Mouse (Mus musculus): Measurements from ENCODE around the gene Negr1. TPM values are rescaled to one million over a fixed set of nuclear protein-coding genes. Genes with fewer than 3 reads are reported as not detected.

The Negr1 gene
- polyA plus RNA-seq, 1 experiment from 2014 or later: 4.2 TPM

DNA sequence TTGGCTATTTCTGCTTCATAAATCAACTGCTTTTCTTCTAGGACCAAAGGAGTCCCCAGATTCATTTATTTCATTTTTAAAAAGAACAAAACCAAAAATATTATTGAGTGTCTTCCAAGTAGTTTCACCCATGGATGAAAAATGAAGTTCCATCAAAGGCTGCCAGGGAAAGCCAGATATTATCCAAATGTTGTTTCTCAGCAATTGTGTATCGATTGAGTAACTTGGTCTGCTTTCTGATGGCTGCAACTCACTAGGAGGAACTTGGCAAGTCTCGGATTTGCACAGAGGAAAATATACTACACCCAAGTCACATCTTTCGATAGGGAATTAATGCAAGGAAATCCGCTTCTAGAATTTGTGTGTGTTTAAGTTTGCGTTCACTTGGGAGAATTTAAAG is 363.5 kb downstream of the Negr1 start:
- H3K36me3 ChIP-seq (ENCODE audit: control insufficient read depth, insufficient read depth, low read length): no peaks in the 10 kb centered on the region
- H3K9me3 ChIP-seq (ENCODE audit: control insufficient read depth, low read length): no peaks in the 10 kb centered on the region
- no peaks in the 10 kb centered on the region for H3K27me3 ChIP-seq (ENCODE audit: control insufficient read depth, insufficient read depth, low read length)
- no peak for DNase-seq (ENCODE audit: low spot score)
- H3K4me1 ChIP-seq (ENCODE audit: control insufficient read depth, insufficient read depth, low read length): no peaks in the 10 kb centered on the region
- WGBS: 93% methylated on average over 5 of the region's 5 CpGs
- no peak overlapping the region for H3K4me2 ChIP-seq (ENCODE audit: low read depth)
- no peak for ATAC-seq (ENCODE audit: insufficient read depth, low FRiP score, low TSS enrichment)
- H3K9ac ChIP-seq (ENCODE audit: low read length): no peak overlapping the region
- no peak overlapping the region for H3K4me3 ChIP-seq (ENCODE audit: low read depth, low read length)
- no peak overlapping the region for H3K27ac ChIP-seq (ENCODE audit: low read depth, low read length)

DNA sequence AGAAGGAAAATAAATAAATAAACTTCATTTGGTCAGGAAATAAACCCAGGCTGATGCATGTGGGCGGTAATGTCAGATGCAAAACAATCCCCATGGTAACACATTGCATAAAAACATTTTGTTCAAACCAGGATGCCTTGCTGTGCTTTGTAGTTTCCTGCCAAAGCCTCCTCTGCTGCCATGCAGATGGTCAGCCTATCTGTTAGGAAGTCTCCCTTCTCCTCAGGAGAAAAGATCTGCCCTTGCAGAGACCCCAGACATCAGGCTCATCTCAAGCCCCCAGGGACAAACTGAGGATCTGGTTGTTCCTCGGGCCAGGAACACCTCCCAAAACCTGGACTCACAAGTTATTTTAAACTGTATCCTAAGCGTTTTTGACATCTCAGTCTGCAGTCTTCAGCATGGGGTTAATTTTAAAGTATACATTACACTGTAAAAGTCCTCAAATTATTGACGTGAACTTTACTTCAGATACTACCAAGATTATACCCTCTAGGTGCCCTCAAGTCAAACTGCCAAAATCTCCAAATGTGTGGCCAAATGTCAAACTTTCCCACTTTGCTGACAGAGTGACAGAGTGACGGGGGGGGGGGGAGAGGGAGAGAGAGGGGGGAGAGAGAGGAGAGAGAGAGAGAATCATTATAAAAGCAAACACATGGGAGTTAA is 366.9 kb downstream of the Negr1 start:
- H3K4me2 ChIP-seq (ENCODE audit: low read depth): no peak overlapping the region
- no peak overlapping the region for H3K27ac ChIP-seq (ENCODE audit: low read depth, low read length)
- H3K4me1 ChIP-seq (ENCODE audit: control insufficient read depth, insufficient read depth, low read length): no peaks in the 10 kb centered on the region
- H3K4me3 ChIP-seq (ENCODE audit: low read depth, low read length): no peak overlapping the region
- DNase-seq (ENCODE audit: low spot score) (no peak), ATAC-seq (ENCODE audit: insufficient read depth, low FRiP score, low TSS enrichment) (no peak)
- H3K9me3 ChIP-seq (ENCODE audit: control insufficient read depth, low read length): no peaks in the 10 kb centered on the region
- no peaks in the 10 kb centered on the region for H3K27me3 ChIP-seq (ENCODE audit: control insufficient read depth, insufficient read depth, low read length)
- WGBS: 71% methylated on average over 5 of the region's 5 CpGs
- no peaks in the 10 kb centered on the region for H3K36me3 ChIP-seq (ENCODE audit: control insufficient read depth, insufficient read depth, low read length)
- H3K9ac ChIP-seq (ENCODE audit: low read length): no peak overlapping the region

DNA sequence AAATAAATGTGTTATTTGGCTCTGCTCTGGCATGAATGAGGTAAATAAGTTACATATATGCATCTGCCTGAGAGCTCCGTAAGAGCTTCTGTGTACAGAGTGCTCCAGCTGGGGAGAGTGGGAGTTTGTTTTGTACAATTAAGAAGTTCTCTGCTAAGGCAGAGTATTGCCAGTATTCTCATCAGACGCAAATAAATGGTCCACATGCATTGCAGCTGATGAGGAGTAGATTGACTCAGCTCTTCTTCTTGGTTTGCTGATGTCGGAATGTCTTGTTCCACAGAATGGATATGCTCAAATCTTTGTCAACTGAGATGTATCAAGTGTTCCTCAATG is 367.4 kb downstream of the Negr1 start:
- 88% methylated on average over 3 of the region's 3 CpGs for WGBS
- no peak for DNase-seq (ENCODE audit: low spot score)
- no peak overlapping the region for H3K4me3 ChIP-seq (ENCODE audit: low read depth, low read length)
- H3K9ac ChIP-seq (ENCODE audit: low read length): no peak overlapping the region
- ATAC-seq (ENCODE audit: insufficient read depth, low FRiP score, low TSS enrichment): no peak
- H3K4me1 ChIP-seq (ENCODE audit: control insufficient read depth, insufficient read depth, low read length): no peaks in the 10 kb centered on the region
- H3K4me2 ChIP-seq (ENCODE audit: low read depth): no peak overlapping the region
- H3K27ac ChIP-seq (ENCODE audit: low read depth, low read length): no peak overlapping the region
- no peaks in the 10 kb centered on the region for H3K9me3 ChIP-seq (ENCODE audit: control insufficient read depth, low read length)
- no peaks in the 10 kb centered on the region for H3K36me3 ChIP-seq (ENCODE audit: control insufficient read depth, insufficient read depth, low read length)
- no peaks in the 10 kb centered on the region for H3K27me3 ChIP-seq (ENCODE audit: control insufficient read depth, insufficient read depth, low read length)

DNA sequence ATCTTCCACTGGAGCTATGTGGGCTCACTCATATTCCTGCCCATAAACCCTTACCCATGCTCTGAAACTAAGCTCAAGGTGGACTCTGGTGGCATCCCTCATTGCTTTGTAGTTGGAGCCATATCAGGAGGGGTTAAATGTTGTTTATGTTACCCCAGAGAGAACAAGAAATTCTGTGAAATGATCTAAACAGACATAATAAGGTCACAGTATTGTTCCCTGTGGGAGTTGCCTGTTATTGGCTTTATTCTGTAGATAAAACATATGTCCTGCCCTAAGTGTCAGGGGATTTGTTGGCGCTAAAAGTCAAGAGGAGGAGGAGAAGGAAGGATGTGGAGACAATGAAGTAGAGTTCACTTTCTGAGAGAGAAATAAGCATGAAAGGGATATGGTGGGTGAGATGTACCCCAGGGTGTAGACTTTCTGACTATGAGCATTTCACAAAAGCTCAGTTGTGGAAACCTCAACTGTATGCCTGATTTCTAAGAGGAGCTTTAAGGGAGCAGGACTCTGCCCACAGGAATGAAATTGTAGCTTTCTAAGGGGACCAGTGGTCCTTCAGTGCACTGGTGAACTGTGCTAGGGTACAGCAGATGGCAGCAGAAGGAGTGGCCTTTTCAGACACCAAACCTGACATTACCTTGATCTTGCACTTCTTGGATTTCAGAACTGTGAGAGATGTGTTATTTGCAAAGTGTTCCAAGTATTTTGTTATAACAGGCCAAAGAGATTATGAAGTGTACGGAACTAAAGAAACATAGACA is 368.3 kb downstream of the Negr1 start:
- Histone ChIP-seq H3K27ac (ENCODE audit: low read depth, low read length) (no peak overlapping the region), H3K4me1 (ENCODE audit: control insufficient read depth, insufficient read depth, low read length) (no peaks in the 10 kb centered on the region), H3K36me3 (ENCODE audit: control insufficient read depth, insufficient read depth, low read length) (no peaks in the 10 kb centered on the region), H3K4me2 (ENCODE audit: low read depth) (no peak overlapping the region), H3K9me3 (ENCODE audit: control insufficient read depth, low read length) (no peaks in the 10 kb centered on the region), H3K9ac (ENCODE audit: low read length) (no peak overlapping the region), H3K27me3 (ENCODE audit: control insufficient read depth, insufficient read depth, low read length) (no peaks in the 10 kb centered on the region), H3K4me3 (ENCODE audit: low read depth, low read length) (no peak overlapping the region)
- 94% methylated on average over 2 of the region's 2 CpGs for WGBS
- no peak for ATAC-seq (ENCODE audit: insufficient read depth, low FRiP score, low TSS enrichment)
- no peak for DNase-seq (ENCODE audit: low spot score)

DNA sequence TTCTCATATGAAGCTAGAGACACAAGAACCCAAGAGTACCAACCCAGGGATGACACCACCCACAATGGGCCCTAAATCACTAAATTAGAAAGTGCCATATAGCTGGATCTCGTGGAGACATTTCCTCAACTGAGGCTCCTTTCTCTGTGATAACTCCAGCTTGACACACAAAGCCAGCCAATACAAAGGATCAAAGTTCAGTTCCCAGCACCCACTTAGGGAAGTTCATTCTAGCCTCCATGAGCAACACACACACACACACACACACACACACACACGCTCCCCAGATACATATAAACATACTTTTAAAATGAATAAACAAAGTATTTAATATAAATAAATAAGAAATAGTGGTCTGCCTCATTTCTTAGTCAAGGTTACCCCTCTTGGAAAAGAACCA is 369.4 kb downstream of the Negr1 start:
- Histone ChIP-seq H3K36me3 (ENCODE audit: control insufficient read depth, insufficient read depth, low read length) (no peaks in the 10 kb centered on the region), H3K9me3 (ENCODE audit: control insufficient read depth, low read length) (no peaks in the 10 kb centered on the region), H3K4me2 (ENCODE audit: low read depth) (no peak overlapping the region), H3K4me3 (ENCODE audit: low read depth, low read length) (no peak overlapping the region), H3K27ac (ENCODE audit: low read depth, low read length) (no peak overlapping the region), H3K9ac (ENCODE audit: low read length) (no peak overlapping the region), H3K4me1 (ENCODE audit: control insufficient read depth, insufficient read depth, low read length) (no peaks in the 10 kb centered on the region), H3K27me3 (ENCODE audit: control insufficient read depth, insufficient read depth, low read length) (no peaks in the 10 kb centered on the region)
- DNase-seq (ENCODE audit: low spot score): no peak
- 86% methylated on average over 2 of the region's 2 CpGs for WGBS
- ATAC-seq (ENCODE audit: insufficient read depth, low FRiP score, low TSS enrichment): no peak

DNA sequence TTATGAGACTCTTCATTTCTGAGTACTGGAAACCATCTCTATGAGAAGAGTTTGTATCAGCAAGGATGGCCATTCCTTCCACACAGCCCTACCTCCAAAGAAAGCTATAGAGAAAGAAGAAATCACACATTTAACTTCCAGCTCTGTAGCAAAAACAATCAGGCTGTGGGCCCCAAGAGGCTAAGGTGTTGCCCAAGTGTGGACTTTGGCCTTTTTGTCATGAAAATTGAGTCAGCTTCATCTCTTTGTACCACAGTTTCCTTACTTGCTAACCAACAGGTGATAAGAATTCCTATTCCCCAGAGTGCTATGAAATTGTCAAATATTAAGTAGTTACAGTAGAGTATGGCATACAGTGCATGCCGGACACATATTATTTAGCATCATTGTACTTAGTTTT is 369.9 kb downstream of the Negr1 start:
- Histone ChIP-seq H3K9ac (ENCODE audit: low read length) (no peak overlapping the region), H3K27me3 (ENCODE audit: control insufficient read depth, insufficient read depth, low read length) (no peaks in the 10 kb centered on the region), H3K36me3 (ENCODE audit: control insufficient read depth, insufficient read depth, low read length) (no peaks in the 10 kb centered on the region), H3K4me3 (ENCODE audit: low read depth, low read length) (no peak overlapping the region), H3K27ac (ENCODE audit: low read depth, low read length) (no peak overlapping the region), H3K9me3 (ENCODE audit: control insufficient read depth, low read length) (no peaks in the 10 kb centered on the region), H3K4me1 (ENCODE audit: control insufficient read depth, insufficient read depth, low read length) (no peaks in the 10 kb centered on the region), H3K4me2 (ENCODE audit: low read depth) (no peak overlapping the region)
- WGBS: 97% methylated on average over 1 of the region's 1 CpGs
- ATAC-seq (ENCODE audit: insufficient read depth, low FRiP score, low TSS enrichment): no peak
- no peak for DNase-seq (ENCODE audit: low spot score)

DNA sequence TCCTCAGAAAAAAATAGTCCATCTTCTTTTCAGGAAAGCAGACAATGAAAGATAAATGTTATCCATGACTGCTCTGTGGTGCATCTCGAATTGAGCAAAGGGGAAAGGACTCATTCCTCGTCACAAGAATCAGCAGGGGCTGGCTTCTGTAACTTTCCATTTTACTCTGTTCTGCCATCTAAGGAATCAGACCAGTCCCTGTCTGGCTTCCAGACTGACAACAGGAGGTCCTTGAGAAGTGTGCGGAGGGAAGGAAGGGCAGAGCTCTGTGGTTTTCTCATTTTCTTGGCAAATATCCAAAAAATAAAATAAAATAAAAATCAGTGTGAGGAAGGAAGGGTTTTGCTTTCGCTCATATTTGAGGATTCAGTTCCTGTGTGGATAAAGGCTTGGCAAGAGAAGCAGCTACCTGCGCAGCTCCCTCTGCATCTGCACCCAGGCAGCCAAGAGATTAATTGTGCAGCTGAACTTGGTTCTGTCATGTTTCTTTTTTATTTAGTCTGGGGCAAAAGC is 373.2 kb downstream of the Negr1 start:
- Histone ChIP-seq H3K9ac (ENCODE audit: low read length) (no peak overlapping the region), H3K36me3 (ENCODE audit: control insufficient read depth, insufficient read depth, low read length) (no peaks in the 10 kb centered on the region), H3K4me2 (ENCODE audit: low read depth) (no peak overlapping the region), H3K27me3 (ENCODE audit: control insufficient read depth, insufficient read depth, low read length) (no peaks in the 10 kb centered on the region), H3K4me1 (ENCODE audit: control insufficient read depth, insufficient read depth, low read length) (peaks cover 3% of the 10 kb centered on the region; the same call in 1 of the 2 replicates), H3K9me3 (ENCODE audit: control insufficient read depth, low read length) (no peaks in the 10 kb centered on the region), H3K27ac (ENCODE audit: low read depth, low read length) (no peak overlapping the region), H3K4me3 (ENCODE audit: low read depth, low read length) (no peak overlapping the region)
- no peak for DNase-seq (ENCODE audit: low spot score)
- no peak for ATAC-seq (ENCODE audit: insufficient read depth, low FRiP score, low TSS enrichment)
- WGBS: 61% methylated on average over 5 of the region's 5 CpGs

DNA sequence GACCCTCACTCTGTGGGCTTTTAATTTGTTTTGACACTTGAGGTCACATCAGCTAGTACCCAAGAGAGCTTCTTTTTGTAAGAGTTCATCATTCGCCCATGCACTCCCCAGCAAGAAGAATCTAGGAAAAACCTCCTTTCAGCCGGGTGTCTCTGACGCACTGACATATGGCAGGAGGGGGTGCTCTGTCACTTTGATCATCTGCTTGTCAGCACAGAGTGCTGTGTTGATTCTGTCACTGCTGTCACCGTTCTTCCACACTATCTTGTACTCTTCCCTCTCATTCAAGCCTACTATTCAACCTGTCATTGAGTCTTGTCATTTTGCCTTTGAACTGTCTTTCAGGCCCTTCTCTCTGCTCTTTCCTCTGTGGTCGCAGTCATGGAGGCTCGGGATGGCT is 385.8 kb downstream of the Negr1 start:
- Histone ChIP-seq H3K4me1 (ENCODE audit: control insufficient read depth, insufficient read depth, low read length) (no peaks in the 10 kb centered on the region), H3K9ac (ENCODE audit: low read length) (no peak overlapping the region), H3K27ac (ENCODE audit: low read depth, low read length) (no peak overlapping the region), H3K36me3 (ENCODE audit: control insufficient read depth, insufficient read depth, low read length) (no peaks in the 10 kb centered on the region), H3K4me3 (ENCODE audit: low read depth, low read length) (no peak overlapping the region), H3K4me2 (ENCODE audit: low read depth) (no peak overlapping the region), H3K9me3 (ENCODE audit: control insufficient read depth, low read length) (no peaks in the 10 kb centered on the region), H3K27me3 (ENCODE audit: control insufficient read depth, insufficient read depth, low read length) (no peaks in the 10 kb centered on the region)
- ATAC-seq (ENCODE audit: insufficient read depth, low FRiP score, low TSS enrichment): no peak
- DNase-seq (ENCODE audit: low spot score): no peak
- 69% methylated on average over 6 of the region's 6 CpGs for WGBS

DNA sequence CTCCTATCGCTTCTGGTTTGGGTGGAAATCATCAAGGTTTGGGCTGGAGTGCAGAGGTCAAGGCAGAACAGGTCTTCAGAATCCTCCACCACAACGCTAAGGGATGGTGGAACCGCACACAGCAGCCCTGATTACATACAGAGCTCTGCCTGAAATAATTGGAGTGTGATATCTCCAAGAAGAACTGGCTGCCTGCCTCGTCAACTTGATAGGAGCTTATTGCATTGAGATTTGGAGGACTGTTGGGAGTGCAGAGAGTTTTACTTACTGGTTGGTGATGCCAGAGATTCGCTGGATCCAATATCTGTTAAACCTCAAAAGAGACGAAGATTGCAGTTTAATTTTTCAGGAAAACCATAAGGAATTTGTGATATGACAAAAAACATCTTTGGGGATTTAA is 391.4 kb downstream of the Negr1 start:
- Histone ChIP-seq H3K27me3 (ENCODE audit: control insufficient read depth, insufficient read depth, low read length) (no peaks in the 10 kb centered on the region), H3K4me3 (ENCODE audit: low read depth, low read length) (no peak overlapping the region), H3K4me1 (ENCODE audit: control insufficient read depth, insufficient read depth, low read length) (no peaks in the 10 kb centered on the region), H3K9ac (ENCODE audit: low read length) (no peak overlapping the region), H3K4me2 (ENCODE audit: low read depth) (no peak overlapping the region), H3K36me3 (ENCODE audit: control insufficient read depth, insufficient read depth, low read length) (no peaks in the 10 kb centered on the region), H3K9me3 (ENCODE audit: control insufficient read depth, low read length) (no peaks in the 10 kb centered on the region), H3K27ac (ENCODE audit: low read depth, low read length) (no peak overlapping the region)
- ATAC-seq (ENCODE audit: insufficient read depth, low FRiP score, low TSS enrichment) (no peak), DNase-seq (ENCODE audit: low spot score) (no peak)
- 85% methylated on average over 6 of the region's 6 CpGs for WGBS

Measured in neural tube, embryonic 11.5 days (tissue).